Mouse (Mus musculus): ENCODE data around the gene Tmem203.
A peak's percentile ranks its signal among the peaks of the same experiment; 100 is the strongest.
"Not testable (repeated sequence)": the region's sequence is repeated elsewhere in the genome, so short reads cannot be mapped to it uniquely, and the experiment has no call there.

Tmem203 gene

DNA sequence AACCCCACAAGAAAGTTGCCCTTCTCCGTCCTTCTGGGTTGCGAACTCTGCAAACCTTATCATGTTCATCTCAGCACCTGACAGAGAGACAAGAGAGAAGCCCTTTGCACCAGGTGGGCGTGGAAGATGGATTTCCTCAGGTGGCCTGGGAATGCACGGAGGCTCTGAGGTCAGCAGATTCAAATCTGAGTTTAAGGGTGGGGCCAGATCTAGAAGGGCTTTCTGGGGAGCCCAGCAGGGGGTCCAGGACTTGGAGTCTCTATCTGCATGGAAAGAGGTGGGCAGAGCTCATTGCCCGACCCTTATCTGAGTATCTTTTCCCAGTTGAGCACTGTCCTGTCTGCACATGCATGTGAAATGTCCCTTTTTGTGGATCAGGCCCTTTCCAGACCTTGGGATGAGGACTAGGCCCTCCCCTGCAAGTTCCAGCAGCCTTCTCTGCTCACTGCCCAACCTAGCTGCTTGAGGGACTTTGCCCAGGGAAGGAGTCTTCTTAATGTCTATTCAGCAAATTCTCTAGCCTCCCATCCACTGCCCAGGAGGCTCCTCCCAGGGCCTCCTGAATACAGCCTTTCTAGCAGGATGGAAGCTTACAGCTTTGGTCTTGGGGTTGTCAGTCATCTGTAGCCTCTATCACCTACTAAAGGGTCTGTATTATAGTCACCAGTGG is 20.6 kb upstream of the Tmem203 start:
- no peak for DNase-seq

DNA sequence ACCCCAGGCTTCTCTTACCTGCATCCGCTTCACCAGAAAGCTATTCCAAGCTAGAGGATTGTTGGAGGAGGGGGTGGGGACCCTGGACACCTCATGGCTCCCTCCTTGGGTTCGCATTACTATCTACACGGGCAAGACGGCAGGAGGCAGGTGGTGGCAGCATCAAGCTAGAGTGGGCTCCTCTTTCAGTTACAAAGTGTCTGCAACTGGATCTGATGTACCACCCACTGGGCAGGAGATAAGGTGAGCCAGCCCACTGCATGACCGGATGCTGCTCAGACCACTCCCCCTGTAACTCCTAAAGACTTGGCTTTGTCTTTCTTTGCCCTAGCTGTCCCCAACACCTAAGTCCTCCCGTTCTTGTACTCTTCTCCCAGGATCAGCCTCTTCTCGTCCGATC is 18.6 kb upstream of the Tmem203 start, which contains the start of gene Rnf224:
Gene Rnf224 (minus strand): TSS at position 174 of the 400 bp plus-strand sequence.
- no peak for DNase-seq

DNA sequence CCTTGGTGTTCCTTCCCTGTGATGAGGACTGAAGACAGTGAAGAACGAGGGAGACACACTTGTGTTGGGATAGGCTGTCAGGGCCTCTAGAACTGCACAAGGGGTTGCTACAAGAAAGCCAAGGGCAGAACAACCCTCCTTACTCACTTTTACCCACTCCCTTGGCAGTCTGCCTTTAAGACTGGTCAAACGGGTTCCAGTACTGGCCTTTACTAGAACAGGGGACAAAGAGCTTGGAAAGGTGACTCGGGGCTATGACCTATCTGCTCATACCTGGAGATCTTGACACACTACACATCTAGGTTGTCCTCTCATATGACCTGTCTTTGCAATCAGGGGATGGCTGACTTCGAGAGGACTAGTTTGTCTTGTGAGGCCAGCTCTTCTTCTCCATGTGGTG is 17.7 kb upstream of the Tmem203 start:
- peak; percentile 88 for DNase-seq

DNA sequence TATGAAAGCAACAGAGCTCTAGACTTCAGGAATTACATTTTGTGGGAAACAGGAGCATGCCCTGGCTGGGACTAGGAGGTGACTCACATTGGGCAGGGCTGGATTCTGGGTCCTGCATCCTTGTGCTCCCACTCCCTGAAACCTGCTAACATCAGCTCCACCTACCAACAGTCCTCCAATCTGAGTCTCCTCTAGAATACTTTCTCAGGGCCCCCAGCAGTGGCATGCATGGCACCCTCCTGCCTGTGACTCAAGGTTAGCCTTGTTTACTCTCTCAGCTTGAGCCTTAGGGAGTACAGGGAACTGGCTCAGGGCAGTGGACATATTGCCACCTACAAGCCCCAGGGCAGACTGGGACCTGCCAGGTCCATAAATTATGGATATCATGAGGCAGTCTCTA is 17.1 kb upstream of the Tmem203 start:
- DNase-seq, result no peak

DNA sequence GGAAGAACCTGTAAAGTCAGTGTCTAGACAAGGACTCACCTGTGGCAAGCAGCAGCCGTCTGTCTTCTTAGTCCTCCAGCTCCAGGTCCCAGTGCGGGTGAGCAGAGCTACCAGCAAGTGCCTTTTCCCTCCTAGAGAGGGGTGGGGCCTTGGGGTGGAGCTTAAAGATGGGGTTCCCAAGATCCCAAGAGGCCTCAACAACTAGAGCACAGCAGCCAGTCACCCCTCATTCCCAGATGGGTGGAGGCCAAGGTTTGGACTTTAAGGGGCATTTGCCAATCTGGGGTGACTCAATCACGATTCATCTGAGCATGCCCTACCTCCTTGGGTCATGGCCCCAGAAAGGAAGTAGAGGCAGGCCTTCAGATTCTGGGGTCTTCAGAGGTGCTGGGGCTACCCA is 15.5 kb upstream of the Tmem203 start:
- DNase-seq, result no peak

DNA sequence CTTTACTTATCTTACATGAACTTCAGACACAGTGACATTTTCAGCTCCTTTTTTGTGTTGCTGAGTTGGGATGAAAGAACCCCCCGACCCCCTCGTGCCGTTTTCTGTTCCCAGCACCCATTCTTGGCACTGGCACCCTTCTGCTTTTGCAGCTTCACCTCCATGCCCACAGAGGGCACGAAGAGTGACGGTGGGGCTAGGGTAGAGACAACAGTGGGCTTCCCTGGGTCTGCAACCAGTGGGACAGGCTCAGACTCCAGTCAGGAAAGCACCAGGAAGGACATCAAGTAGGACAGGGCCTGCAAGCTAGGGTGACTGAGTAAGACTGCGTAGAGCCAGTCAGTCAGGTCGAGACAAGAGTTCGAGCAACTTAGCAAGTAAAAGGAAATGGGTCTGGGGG is 14.9 kb upstream of the Tmem203 start:
- no peak for DNase-seq

DNA sequence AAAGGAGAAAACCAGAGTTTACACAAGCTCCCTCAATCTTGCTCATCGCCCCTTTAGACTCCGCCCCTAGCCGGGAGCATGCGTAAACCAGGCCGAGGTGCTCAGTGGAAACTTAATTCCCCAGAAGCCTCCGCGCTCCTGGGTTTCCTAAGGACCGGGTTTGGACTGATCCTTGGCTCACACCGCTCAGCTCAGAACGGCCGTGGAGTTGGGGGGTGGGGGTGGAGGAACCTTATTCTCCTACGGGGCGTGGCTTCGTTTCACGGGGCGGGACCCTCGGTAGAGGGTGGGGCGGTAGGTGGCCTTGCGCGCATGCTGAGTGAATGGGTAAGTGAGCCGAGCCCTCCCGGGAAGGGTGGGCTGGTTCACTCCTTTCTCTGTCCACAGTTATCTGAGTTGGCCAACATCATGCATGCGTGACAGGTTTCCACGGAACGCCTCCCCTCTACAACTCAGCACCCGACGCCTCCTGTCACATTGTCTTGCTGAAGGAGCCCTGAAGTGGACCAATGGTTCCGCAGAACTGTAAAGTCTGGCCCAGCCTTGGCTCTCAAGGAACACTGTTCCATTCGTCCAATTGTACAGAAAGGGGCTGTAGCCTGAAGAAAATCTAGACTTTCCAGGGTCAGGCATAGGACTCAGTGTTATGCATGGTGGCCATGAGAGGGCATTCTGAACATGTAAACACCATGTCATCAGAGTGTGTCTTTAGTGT is 14.4 kb upstream of the Tmem203 start:
- DNase-seq, result peak; percentile 85

DNA sequence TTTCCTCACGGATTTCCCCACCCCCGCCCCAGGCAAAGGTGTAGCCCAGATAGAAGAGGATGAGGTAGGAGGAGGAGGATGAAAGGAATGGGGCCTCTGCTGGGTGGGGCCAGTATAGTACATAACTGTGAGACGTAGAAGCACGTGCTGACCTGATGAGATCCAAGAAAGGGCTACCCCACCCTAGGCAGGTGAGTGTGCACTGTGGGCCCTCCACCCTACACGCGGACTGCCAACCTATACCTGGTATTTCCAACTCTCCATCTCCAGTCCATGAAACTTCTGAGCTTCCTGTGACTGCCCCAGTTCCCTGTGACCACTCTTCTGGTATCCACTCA is 13.8 kb upstream of the Tmem203 start:
- no peak for DNase-seq

DNA sequence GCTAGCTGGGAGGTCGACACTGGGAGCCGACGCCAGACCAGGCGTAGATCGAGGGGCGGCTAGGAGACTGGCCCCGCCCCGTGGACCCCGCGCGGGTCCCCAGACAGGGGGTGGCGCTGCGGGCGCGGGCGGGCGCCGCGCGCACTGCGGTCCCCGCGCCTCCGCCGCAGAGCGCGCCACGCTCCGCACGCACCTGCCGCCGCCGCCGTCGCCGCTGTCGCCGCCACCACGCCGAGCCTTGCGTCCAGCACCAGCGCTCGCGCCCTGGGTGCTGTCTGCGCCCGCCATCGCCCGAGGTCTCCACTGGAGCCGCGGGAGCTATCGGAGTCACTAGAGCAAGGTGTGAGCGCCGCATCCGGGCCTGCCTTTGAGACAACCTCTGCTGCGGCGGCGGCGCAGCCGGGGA is 13.1 kb upstream of the Tmem203 start, which contains the start of the genes Rnf208 and Cysrt1:
Gene Rnf208 (plus strand): TSS at position 155 of the 406 bp plus-strand sequence.
Gene Cysrt1 (minus strand): TSS at position 352 of the 406 bp plus-strand sequence.
- no peak for DNase-seq

DNA sequence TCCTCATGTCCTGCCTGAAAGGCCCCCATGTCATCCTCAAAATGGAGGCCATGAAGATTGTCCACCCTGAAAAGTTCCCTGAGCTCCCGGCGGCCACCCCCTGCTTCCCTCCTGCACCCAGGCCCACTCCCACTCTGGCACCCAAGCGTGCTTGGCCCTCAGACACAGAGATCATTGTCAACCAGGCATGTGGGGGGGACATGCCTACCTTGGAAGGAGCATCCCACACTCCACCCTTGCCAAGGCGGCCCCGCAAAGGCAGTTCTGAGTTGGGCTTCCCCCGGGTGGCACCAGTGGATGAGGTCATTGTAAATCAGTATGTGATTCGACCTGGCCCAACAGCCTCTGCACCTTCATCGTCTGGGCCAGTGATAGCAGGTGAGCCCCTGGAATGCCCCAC is 11.9 kb upstream of the Tmem203 start:
- DNase-seq, result no peak

DNA sequence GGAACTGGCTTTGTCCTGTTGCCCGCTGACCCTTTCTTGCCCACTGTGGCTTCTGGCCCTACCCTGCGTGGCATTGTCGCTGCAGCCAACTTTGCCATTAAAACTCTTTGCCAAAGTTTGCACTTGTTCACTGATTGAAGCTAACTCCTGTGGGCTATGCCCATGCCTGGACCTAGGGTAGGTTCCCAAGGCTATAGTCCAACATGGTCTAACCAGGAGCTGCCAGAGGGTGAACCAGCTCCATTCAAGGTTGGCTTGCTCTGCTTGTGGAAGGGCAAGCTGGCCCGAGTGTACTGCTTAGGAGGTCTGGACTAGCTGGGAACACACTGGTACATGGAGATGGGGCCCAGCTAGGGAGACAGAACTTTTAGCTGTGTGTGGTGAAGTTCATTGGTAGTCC is 11.1 kb upstream of the Tmem203 start:
- no peak for DNase-seq

DNA sequence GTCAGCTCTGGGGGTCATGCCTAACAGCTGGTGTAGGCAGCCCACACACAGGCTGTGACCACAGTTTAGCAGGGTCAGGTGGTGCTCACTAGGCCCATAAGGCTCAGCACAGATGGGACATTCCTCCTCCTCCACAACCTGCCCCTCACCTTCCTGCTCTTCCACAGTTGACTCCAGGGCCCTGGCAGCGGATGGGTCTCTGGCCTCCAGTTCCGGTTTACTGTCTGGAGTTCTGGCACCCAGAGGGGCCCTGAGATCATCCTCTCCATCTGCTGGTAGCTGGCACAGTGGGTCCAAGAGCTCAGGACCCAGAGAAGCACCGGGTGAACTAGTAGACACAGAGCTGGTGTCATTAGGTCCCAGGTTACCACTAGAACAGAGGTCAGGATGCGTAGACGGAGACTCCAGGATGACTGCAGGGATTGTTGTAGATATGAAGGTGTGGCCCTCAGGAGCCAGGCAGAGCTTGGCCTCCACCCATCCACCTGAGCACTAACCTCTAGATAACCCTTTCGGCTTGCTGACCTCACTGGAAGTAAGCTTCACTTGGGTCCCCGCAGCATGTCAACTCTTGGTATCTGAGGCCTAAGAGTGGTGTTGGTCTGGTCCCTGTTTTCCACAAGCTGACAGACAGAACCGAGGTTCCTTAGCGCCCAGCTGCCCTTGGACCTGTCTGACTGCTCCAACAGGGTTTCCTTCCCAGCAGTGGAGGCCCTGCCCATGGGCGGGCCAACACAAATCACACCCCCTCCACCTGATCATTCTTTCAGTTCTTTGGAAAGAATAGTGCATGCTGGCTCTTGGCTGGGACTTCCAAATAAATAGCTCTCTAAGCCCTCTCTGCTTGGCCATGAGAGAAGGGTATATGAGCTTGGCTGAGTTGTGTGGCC is 8.8 kb upstream of the Tmem203 start, which contains the start of gene AL732309.1:
Gene AL732309.1 (minus strand): TSS at position 681 of the 890 bp plus-strand sequence.
- peak; percentile 53 for DNase-seq

DNA sequence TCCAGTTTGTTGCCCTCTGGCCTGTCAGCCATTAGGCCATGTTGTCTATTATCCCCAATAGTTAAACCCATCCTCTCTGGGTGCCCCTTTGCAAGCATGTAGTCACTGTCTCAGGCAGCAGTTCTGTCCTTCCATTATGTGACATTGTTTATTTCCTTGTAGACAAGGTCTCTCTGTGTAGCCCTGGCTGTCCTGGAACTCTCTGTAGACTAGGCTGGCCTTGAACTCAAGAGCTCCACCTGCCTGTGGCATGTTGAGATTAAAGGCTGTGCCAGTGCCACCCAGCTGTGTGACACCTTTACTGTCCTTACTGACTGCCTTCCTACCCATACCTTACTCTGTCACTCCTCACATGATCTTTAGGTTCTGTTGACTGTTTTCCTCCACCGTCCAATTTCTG is 2.9 kb upstream of the Tmem203 start:
- peak; percentile 57 for DNase-seq

DNA sequence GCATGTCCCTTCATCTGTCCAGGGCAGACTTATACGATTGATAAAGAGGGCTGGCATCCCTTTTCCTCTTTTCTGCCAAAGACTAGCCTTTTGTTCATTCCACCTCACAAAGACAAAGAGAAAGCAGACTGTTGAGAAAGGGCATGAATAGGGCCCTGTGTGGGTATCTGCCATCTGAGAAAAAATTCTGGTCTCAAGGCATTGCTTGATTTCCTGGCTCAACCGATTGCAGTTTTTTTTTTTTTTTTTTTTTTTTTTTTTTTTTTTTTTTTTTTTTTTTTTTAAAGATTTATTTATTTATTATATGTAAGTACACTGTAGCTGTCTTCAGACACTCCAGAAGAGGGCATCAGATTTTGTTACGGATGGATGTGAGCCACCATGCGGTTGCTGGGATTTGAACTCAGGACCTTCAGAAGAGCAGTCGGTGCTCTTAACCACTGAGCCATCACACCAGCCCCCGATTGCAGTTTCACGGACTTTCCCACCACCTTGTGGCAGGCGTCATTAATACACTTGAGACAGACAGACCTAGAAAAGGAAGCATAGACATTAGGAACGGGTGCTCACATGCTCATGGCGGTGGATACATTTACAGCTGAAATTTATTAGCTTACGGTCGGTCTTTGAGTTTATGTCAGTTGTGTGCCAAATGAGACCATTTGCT is 1.3 kb downstream of the Tmem203 start:
- DNase-seq, result peak; percentile 77

DNA sequence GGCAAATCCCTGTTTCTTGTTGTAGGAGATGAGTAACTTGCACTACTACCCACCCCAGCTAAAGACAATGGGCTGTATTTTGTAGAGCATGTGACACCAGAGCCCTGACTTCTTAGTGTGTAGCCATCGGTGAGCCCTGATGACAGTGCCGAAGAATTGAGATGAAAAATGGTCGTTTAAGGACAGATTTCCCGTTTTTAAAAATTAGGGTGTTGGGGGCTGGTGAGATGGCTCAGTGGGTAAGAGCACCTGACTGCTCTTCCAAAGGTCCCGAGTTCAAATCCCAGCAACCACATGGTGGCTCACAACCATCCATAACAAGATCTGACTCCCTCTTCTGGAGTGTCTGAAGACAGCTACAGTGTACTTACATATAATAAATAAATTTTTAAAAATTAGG is 2.0 kb downstream of the Tmem203 start:
- DNase-seq, result not testable (repeated sequence)

DNA sequence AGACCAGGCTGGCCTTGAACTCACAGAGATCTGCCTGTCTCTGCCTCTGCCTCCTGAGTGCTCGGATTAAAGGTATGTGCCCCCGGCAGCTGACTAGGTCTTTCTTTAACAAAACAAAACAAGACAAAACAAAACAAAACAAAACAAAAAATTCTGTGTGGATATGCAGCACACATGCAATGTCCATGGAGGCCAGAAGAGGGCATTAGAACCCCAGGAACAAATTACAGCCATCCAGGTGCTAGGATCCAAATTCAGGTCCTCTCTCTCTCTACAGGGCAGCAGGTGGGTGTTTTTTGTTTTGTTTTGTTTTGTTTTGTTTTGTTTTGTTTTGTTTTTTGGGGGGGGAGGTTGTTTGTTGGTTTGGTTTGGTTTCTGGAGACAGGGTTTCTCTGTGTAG is 3.6 kb downstream of the Tmem203 start:
- DNase-seq, result no peak

DNA sequence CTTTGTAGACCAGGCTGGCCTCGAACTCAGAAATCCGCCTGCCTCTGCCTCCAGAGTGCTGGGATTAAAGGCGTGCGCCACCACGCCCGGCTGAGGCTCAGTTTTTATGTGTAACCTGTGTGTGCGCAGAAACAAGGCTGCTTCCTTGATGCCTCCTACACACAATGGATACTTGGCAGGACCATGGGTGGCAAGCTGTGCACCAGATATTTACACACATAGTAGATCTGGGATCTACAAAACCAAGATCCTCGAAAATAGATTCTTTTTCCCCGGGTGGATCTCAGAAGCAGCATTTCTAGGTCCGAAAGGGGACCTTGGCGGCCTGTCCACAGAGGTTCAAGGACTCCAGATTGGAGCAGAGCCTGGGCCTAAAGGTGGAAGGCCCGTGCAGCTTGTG is 6.6 kb downstream of the Tmem203 start:
- no peak for DNase-seq

DNA sequence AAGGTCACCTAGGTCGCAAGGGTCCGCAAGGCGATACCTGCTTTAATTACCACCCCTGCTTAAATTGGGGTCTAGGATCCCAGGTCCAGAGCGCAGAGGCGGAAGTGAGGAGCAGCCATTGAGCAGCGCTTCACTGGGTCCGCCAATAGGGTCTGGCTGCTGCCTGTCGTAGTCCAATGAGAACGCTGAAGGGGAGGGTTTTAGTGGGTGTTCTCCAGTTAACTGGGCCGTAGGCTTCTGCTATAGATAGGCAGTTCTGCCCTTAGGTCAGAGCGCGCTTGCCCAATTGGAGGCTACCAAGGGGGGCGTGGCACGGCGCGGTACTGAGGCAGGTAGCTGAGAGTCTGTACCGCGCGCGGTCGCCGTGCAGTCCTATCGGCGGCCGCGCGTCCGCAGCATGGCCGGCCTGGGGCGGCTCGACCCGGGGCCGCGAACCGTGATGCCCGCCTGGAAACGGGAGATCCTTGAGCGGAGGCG is 7.1 kb downstream of the Tmem203 start, which contains the start of gene Tprn:
Gene Tprn (plus strand): TSS at position 328 of the 477 bp plus-strand sequence.
- DNase-seq, result peak; percentile 99

DNA sequence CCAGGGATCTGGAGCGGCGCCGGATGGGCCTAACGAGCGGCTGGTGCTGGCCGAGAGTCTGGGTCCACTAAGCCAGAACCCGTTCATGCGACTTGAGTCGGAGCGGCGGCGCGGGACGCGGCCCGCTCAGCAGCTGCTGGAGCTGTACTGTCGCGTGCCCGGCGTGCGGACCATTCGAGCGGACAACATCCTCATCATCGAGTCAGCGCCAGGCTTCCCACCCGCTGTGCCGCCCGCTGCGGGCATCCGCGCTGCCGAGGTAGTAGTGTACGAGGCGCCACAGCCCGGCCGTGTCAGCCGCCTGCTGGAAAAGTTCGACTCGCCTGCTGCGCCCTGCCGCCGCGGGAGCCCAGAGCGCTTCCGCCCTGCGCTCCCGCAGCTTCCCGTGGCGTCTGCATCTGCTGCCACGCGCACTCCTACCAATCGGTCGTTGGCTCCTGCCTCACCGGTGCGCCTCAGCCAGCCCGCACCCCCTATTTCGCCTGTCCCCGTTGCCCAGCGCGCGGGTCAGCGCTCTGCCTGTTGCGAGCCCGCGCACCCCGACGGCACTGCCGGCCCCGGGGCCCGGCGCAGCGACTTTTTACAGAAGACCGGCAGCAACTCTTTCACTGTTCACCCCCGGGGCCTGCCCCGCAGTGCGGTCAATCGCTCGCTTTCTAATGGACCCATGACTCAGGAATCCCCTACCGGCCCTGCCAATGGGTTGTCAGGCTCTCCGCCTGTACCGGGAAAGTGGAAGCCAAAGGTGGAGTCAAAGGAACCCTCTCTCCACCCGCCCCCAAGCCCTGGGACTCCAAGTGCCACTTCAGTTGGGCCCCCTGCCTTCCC is 7.8 kb downstream of the Tmem203 start:
- DNase-seq, result no peak

DNA sequence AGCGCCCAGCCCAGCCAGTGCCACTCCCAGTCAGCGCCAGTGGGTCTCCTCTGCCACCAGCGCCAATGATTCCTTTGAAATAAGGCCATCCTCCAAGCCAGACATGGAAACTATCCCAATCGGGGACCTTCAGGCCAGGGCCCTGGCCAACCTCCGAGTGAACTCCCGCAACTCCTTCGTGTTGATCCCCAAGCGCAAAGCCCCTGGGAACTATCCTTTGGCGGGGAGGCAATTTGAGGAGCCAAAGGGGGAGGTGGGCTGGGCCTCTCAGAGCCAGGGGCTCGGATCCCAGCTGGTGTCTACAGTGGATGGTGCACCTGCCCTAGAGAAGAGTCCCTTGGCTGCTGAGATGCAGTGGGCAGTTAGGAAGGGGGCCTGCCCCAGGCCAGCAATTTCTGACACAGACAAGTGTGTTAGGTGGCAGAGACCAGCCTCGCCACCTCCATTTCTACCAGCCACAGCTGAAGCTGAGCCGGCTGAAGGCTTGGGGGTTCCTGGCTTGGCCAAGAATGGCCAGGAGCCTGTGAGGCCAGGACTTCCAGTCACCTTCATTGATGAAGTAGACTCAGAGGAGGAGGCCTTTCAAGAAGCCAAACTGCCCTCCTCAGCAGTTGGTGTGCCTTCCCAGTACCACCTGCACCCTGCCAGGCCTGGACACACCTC is 8.5 kb downstream of the Tmem203 start:
- DNase-seq, result no peak

DNA sequence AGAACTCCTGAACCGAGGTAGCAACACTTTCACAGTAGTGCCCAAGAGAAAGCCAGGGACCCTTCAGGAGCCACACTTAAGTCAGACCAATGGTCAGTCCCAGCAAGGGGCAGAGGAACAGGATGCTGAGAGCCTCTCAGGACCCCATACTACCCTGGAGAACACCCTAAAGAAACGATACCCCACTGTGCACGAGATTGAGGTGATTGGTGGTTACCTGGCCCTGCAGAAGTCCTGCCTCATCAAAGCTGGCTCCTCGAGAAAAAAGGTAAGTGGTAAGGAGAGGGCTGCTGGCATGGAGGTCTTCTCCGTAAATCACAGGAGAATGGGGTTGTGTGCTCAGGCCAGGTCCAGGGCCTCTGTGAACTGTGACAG is 9.0 kb downstream of the Tmem203 start:
- DNase-seq, result no peak
